In the genomic region with DNA sequence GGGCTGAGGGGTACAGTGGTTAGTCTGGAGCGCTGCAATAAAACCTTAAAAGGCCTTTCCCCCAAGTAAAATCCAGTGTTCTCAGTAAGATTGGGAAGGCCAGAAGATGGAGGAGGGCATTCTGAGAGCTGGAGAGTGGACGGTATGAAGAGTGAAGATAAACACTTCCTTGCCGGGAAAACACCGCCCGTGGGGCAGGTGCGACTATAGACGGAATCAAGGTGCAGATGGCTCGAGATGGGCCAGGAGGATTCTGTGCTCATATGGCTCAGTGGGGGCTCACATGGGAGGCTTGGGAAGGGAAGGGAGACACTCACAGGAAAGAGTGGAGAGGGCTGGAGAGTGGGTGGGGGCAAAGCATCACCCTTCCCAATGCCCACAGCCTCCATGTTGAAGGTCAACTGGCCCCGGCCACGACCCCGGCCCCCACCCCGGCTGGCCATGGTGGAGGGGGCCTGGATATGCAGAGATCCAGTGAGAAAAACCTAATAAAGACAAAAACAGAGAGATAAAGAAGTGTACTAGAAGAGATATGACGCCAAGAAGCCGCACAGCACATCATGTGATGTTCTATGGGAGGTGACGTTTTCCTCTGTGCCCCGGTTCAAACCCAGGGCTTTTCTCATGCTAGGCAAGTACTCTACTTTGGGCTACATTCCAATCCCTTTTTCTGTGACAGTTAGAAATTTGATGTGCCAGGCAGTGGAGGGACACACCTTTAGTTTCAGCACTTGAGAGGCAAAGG, we compare ENCODE assay signal across 29 mouse cellular contexts. TPM values are rescaled to one million over a fixed set of nuclear protein-coding genes. Genes with fewer than 3 reads are reported as not detected.
"Had no signal": no experiment of that assay in that cellular context is flagged by ENCODE, and none has a peak within 500 bp of the region (broad histone marks: within the 10 kb centered on the region; RNA-seq: fewer than 3 reads in every experiment).

No protein-coding gene starts in this region.

- H3K27ac ChIP-seq: limb, embryonic 10.5 days; limb, embryonic 13.5 days; liver, embryonic 12.5 days; liver, embryonic 15.5 days; lung, embryonic 15.5 days; midbrain, embryonic 10.5 days; midbrain, embryonic 13.5 days; neural tube, embryonic 13.5 days; stomach, postnatal 0 days had no signal

- H3K4me2 ChIP-seq: limb, embryonic 13.5 days; liver, embryonic 12.5 days; liver, embryonic 15.5 days; lung, embryonic 15.5 days; midbrain, embryonic 13.5 days; neural tube, embryonic 13.5 days had no signal

- H3K9ac ChIP-seq: limb, embryonic 13.5 days; liver, embryonic 12.5 days; liver, embryonic 15.5 days; lung, embryonic 15.5 days; midbrain, embryonic 13.5 days; neural tube, embryonic 13.5 days had no signal

- ATAC-seq: liver, embryonic 12.5 days; midbrain, embryonic 13.5 days; midbrain, embryonic 16.5 days had no signal

- DNase-seq: kidney, adult 9 months; kidney, postnatal 14 days; layer of hippocampus, adult 9-11 months; liver; lung, adult 18-20 months; lung, postnatal 36 days; retina, postnatal 1 day; right cerebral cortex, postnatal 25 days; thymus, adult 18-20 months; thymus, postnatal 36 days had no signal

- H3K4me3 ChIP-seq: limb, embryonic 10.5 days; limb, embryonic 13.5 days; liver, embryonic 12.5 days; liver, embryonic 15.5 days; lung, embryonic 15.5 days; megakaryocyte, embryonic 14.5 days; midbrain, embryonic 10.5 days; midbrain, embryonic 13.5 days; myocyte; neural tube, embryonic 13.5 days had no signal

- H3K9me3 ChIP-seq: limb, embryonic 10.5 days; limb, embryonic 13.5 days; liver, embryonic 12.5 days; liver, embryonic 15.5 days; lung, embryonic 15.5 days; midbrain, embryonic 10.5 days; midbrain, embryonic 13.5 days; neural tube, embryonic 13.5 days had no signal

- H3K27me3 ChIP-seq: limb, embryonic 13.5 days; liver, embryonic 12.5 days; liver, embryonic 15.5 days; lung, embryonic 15.5 days; megakaryocyte, embryonic 14.5 days had no signal

- H3K36me3 ChIP-seq: limb, embryonic 10.5 days; liver, embryonic 12.5 days; liver, embryonic 15.5 days; lung, embryonic 15.5 days; midbrain, embryonic 10.5 days; midbrain, embryonic 13.5 days; neural tube, embryonic 13.5 days had no signal

RNA-seq across cellular contexts. Expression of a gene that starts 5.2 kb away (rescaled TPM):
- total RNA-seq: layer of hippocampus, adult 18-20 months; layer of hippocampus, postnatal 25 days; left cerebral cortex, adult 18-20 months; left cerebral cortex, postnatal 25 days; monocyte, adult 5-6 weeks; neutrophil, adult 5-6 weeks had no signal
- polyA plus RNA-seq: urinary bladder, adult 2 months had no signal

RNA-seq across cellular contexts. Expression of a gene that starts 14.5 kb away (rescaled TPM):
- total RNA-seq: monocyte, adult 5-6 weeks; neutrophil, adult 5-6 weeks had no signal
